Mouse (Mus musculus): ENCODE results near the gene Vps18.

- TF ChIP-seq CTCF (IDR thresholded peaks at IDR 0.05; ENCODE audit: low read depth) (no peak), EP300 (optimal IDR thresholded peaks at IDR 0.05) (no peak)
Observed at GRCm38 (mm10) chr2:119344537-119345138, 56.1 kb downstream of the Vps18 start.

All from stomach, postnatal 0 days (tissue).